Mouse (Mus musculus): ENCODE measurements around the gene Tiam1. TPM values are rescaled to one million over a fixed set of nuclear protein-coding genes. Genes with fewer than 3 reads are reported as not detected.

The Tiam1 gene
- polyA plus RNA-seq, 1 experiment from 2014 or later = 30.4 TPM

GRCm38 (mm10) chr16:90128361-90128760, 15.2 kb downstream of the Tiam1 start:
- WGBS = 49% methylated on average over 8 of the region's 8 CpGs
- Histone ChIP-seq H3K36me3 (no peaks in the 10 kb centered on the region), H3K27me3 (peaks cover 10% of the 10 kb centered on the region), H3K4me3 (replicated peaks) (no peak overlapping the region), H3K4me1 (replicated peaks) (peaks cover 26% of the 10 kb centered on the region), H3K4me2 (replicated peaks) (no peak overlapping the region), H3K9me3 (no peaks in the 10 kb centered on the region), H3K27ac (0 out of 2 replicates have a peak overlapping the region, but pooled peaks have one; percentile 30), H3K9ac (replicated peaks) (no peak overlapping the region)
- ATAC-seq = no peak

DNA sequence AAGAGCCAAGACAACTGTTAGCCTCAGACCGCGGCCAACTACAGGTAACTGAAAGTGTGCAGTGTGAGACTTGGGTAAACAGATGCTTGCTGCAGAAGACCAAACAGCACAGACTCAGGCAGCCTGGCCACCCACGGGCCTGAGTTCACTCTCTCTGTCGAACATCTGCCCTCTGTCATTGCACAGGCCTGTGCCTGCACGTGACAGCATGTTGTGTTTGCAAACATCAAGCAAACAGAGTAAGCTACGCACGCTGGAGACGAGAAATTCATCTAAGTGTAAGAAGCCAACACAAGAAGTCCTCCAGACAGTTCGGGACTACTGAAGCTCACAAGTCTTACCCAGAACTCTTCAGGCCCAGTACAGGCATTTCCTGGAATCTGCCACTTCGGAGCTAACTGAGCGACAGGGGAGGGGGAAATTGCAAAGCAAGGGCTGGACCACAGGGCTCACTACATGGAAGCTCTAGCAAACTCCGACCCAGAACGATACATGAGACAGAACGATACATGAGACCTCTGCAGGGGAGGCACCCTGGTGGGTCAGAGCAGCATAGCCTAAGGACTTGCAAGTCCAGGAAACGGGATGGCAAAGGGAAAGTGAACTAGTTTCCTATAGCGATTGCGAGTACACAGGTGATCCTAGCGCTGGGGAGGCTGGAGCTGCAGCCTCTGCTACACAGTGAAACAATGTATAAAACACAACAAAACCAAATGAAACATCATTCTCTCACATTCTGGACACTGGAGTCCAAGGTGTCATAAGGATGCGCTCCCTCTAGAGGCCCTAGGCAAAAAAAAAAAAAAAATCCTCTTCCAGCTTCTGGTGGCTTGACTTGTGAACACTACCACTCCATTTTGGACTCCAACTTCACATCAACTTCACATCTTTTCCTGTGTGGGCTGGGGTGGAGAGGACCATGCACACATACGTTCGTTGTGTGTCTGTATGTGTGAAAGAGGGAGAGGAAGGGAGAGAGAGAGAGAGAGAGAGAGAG, 18.0 kb downstream of the Tiam1 start:
- 86% methylated on average over 21 of the region's 21 CpGs for WGBS
- H3K4me1 ChIP-seq (replicated peaks) = peaks cover 13% of the 10 kb centered on the region
- no peak overlapping the region for H3K4me2 ChIP-seq (replicated peaks)
- 0 out of 2 replicates have a peak, but pooled peaks cover 3% of the 10 kb centered on the region for H3K36me3 ChIP-seq
- no peak overlapping the region for H3K27ac ChIP-seq
- H3K9me3 ChIP-seq = 0 out of 2 replicates have a peak, but pooled peaks cover 2% of the 10 kb centered on the region
- peaks cover 5% of the 10 kb centered on the region; the same call in 1 of the 2 replicates for H3K27me3 ChIP-seq
- no peak overlapping the region for H3K4me3 ChIP-seq (replicated peaks)
- no peak for ATAC-seq
- H3K9ac ChIP-seq (replicated peaks) = no peak overlapping the region

DNA sequence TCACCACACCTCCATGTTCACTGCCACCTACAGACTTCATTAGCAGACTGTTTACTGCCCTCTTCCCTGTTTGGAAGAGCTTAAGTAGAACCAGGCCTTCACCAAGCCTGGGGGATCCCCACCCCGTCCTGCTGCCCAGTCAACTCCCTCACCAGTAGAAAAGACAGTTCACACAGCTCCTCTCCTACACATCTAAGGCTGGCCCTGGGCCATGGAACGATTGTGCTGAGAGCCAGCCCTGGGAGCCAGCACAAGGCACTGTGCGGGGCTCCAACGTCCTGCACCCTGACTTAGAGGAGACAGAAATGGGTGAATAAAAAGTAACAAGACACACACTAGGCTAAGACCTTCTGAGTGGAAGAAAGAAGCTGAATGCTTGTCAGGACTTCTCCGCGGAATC, 20.5 kb downstream of the Tiam1 start:
- WGBS = 86% methylated on average over 6 of the region's 6 CpGs
- H3K4me1 ChIP-seq (replicated peaks) = no peaks in the 10 kb centered on the region; the same call in 1 of the 2 replicates
- peaks cover 2% of the 10 kb centered on the region; the same call in 1 of the 2 replicates for H3K9me3 ChIP-seq
- 0 out of 2 replicates have a peak, but pooled peaks cover 6% of the 10 kb centered on the region for H3K36me3 ChIP-seq
- no peaks in the 10 kb centered on the region for H3K27me3 ChIP-seq
- no peak overlapping the region for H3K4me2 ChIP-seq (replicated peaks)
- no peak overlapping the region for H3K9ac ChIP-seq (replicated peaks)
- no peak overlapping the region for H3K4me3 ChIP-seq (replicated peaks)
- peak; percentile 35; the same call in 1 of the 2 replicates for ATAC-seq
- H3K27ac ChIP-seq = no peak overlapping the region

DNA sequence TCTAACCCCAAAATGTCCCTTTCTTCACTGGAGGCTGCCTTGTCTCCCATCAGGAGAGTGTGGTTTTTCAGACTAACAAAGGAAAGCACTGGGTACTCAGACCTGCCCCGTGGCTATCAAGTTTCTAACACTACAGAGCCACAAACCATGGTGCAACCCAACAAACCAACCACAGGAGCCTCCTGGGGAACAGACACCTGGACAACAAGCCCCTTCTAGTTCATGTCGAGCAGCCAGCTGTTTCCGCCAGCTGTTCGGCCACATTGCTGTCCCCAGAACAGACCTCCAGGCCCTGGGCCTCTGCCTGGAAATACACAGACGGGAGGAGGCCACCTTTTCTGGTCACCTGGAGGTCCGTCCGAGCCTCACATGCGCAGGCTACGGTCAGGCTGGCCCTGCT, 21.1 kb downstream of the Tiam1 start:
- H3K9me3 ChIP-seq = peaks cover 2% of the 10 kb centered on the region; the same call in 1 of the 2 replicates
- no peaks in the 10 kb centered on the region; the same call in 1 of the 2 replicates for H3K4me1 ChIP-seq (replicated peaks)
- H3K36me3 ChIP-seq = 0 out of 2 replicates have a peak, but pooled peaks cover 6% of the 10 kb centered on the region
- no peak overlapping the region for H3K27ac ChIP-seq
- no peaks in the 10 kb centered on the region for H3K27me3 ChIP-seq
- H3K4me3 ChIP-seq (replicated peaks) = no peak overlapping the region
- WGBS = 93% methylated on average over 9 of the region's 9 CpGs
- H3K4me2 ChIP-seq (replicated peaks) = no peak overlapping the region
- no peak for ATAC-seq
- no peak overlapping the region for H3K9ac ChIP-seq (replicated peaks)

DNA sequence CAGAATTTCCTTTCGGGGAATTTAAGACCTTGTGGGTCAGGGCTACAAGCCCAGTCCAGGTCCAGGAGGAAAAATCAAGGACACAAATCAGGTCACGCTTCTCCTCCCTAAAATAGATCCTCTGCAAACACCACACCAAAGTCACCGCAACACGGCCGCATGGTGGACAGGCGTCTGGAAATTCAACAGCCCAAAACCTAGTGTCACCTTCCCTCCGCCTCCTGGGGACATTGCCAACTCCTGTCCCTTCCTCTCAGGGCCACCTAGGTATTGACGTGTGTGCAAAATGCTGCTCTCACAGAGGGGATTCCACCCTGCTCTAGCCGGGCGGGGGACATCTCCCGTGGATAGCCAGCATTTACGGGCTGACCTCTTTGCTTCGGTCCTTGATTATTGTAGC, 21.8 kb downstream of the Tiam1 start:
- Histone ChIP-seq H3K27me3 (no peaks in the 10 kb centered on the region), H3K4me3 (replicated peaks) (no peak overlapping the region), H3K4me2 (replicated peaks) (no peak overlapping the region), H3K27ac (no peak overlapping the region), H3K9ac (replicated peaks) (no peak overlapping the region), H3K4me1 (replicated peaks) (no peaks in the 10 kb centered on the region; the same call in 1 of the 2 replicates), H3K9me3 (peaks cover 2% of the 10 kb centered on the region; the same call in 1 of the 2 replicates), H3K36me3 (0 out of 2 replicates have a peak, but pooled peaks cover 6% of the 10 kb centered on the region)
- no peak for ATAC-seq
- WGBS = 92% methylated on average over 13 of the region's 13 CpGs

- 98% methylated on average over 4 of the region's 4 CpGs for WGBS
- H3K4me3 ChIP-seq (replicated peaks) = no peak overlapping the region
- no peak overlapping the region for H3K27ac ChIP-seq
- H3K9me3 ChIP-seq = peaks cover 2% of the 10 kb centered on the region; the same call in 1 of the 2 replicates
- H3K9ac ChIP-seq (replicated peaks) = no peak overlapping the region
- no peaks in the 10 kb centered on the region for H3K4me1 ChIP-seq (replicated peaks)
- H3K36me3 ChIP-seq = 0 out of 2 replicates have a peak, but pooled peaks cover 6% of the 10 kb centered on the region
- H3K4me2 ChIP-seq (replicated peaks) = no peak overlapping the region
- H3K27me3 ChIP-seq = no peaks in the 10 kb centered on the region
- ATAC-seq = no peak
Measured at GRCm38 (mm10) chr16:90119969-90120368, 23.6 kb downstream of the Tiam1 start.

GRCm38 (mm10) chr16:90116637-90117182, 26.9 kb downstream of the Tiam1 start:
- Histone ChIP-seq H3K27ac (no peak overlapping the region), H3K9me3 (peaks cover 7% of the 10 kb centered on the region; the same call in 1 of the 2 replicates), H3K27me3 (no peaks in the 10 kb centered on the region), H3K9ac (replicated peaks) (no peak overlapping the region), H3K4me1 (replicated peaks) (no peaks in the 10 kb centered on the region), H3K4me3 (replicated peaks) (no peak overlapping the region), H3K36me3 (0 out of 2 replicates have a peak, but pooled peaks cover 6% of the 10 kb centered on the region), H3K4me2 (replicated peaks) (no peak overlapping the region)
- no peak for ATAC-seq
- WGBS = 94% methylated on average over 13 of the region's 13 CpGs

- Histone ChIP-seq H3K27me3 (no peaks in the 10 kb centered on the region), H3K4me3 (replicated peaks) (no peak overlapping the region), H3K4me1 (replicated peaks) (no peaks in the 10 kb centered on the region), H3K36me3 (no peaks in the 10 kb centered on the region), H3K27ac (no peak overlapping the region), H3K4me2 (replicated peaks) (no peak overlapping the region), H3K9me3 (0 out of 2 replicates have a peak, but pooled peaks cover 5% of the 10 kb centered on the region), H3K9ac (replicated peaks) (no peak overlapping the region)
- 93% methylated on average over 11 of the region's 11 CpGs for WGBS
- no peak for ATAC-seq
Measured at GRCm38 (mm10) chr16:90112577-90113155, 30.9 kb downstream of the Tiam1 start.

DNA sequence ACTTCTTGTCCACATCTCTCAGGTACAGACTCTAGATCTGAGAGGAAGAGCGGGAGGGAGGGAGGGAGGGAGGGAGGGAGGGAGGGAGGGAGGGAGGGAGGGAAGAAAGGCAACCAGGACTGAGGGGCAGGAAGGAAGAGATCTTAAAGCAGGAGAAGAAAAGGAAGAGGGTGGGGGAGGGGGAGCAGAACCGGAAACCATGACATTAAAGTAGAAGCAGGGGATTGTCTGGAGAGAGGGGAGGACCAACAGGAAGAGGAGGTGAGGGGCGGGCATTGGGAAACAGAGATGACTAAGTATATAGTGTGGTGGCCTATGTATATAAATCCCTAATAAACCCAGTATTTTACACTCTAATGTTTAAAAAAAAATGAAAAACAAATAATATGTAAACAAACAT, 34.1 kb downstream of the Tiam1 start:
- Histone ChIP-seq H3K4me2 (replicated peaks) (no peak overlapping the region), H3K27me3 (no peaks in the 10 kb centered on the region), H3K9ac (replicated peaks) (no peak overlapping the region), H3K4me1 (replicated peaks) (no peaks in the 10 kb centered on the region), H3K27ac (no peak overlapping the region), H3K4me3 (replicated peaks) (no peak overlapping the region), H3K36me3 (no peaks in the 10 kb centered on the region), H3K9me3 (0 out of 2 replicates have a peak, but pooled peaks cover 5% of the 10 kb centered on the region)
- no peak for ATAC-seq
- 61% methylated on average over 2 of the region's 3 CpGs for WGBS

- 84% methylated on average over 15 of the region's 15 CpGs for WGBS
- Histone ChIP-seq H3K27me3 (no peaks in the 10 kb centered on the region), H3K9me3 (no peaks in the 10 kb centered on the region), H3K4me2 (replicated peaks) (no peak overlapping the region), H3K9ac (replicated peaks) (no peak overlapping the region), H3K4me1 (replicated peaks) (peaks cover 3% of the 10 kb centered on the region; the same call in 1 of the 2 replicates), H3K36me3 (no peaks in the 10 kb centered on the region), H3K27ac (no peak overlapping the region), H3K4me3 (replicated peaks) (no peak overlapping the region)
- ATAC-seq = no peak; the same call in 1 of the 2 replicates
Measured at GRCm38 (mm10) chr16:90104714-90105459, 38.7 kb downstream of the Tiam1 start.

DNA sequence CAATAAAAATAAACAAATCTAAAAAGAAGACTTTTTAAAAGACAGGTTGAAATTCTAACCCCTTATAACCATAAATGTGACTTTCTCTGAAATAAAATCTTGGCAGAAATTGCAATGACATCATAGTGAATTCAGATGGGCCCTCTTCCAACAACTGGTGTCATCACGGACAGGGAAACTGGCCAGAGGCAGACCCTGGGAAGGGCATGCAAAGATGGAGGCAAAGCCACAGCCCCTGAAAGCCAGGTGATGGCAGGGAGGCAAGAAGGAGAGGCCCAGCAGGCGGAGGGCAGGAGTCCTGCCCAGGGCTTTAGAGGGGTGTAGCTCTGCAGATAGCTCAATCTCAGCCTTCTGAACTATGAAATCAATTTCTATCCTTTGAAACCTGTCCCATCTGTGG, 39.8 kb downstream of the Tiam1 start:
- H3K27me3 ChIP-seq = no peaks in the 10 kb centered on the region
- no peaks in the 10 kb centered on the region for H3K9me3 ChIP-seq
- H3K9ac ChIP-seq (replicated peaks) = no peak overlapping the region
- H3K27ac ChIP-seq = no peak overlapping the region
- no peak overlapping the region for H3K4me2 ChIP-seq (replicated peaks)
- H3K4me3 ChIP-seq (replicated peaks) = no peak overlapping the region
- ATAC-seq = no peak
- WGBS = 85% methylated on average over 2 of the region's 2 CpGs
- H3K4me1 ChIP-seq (replicated peaks) = peaks cover 3% of the 10 kb centered on the region; the same call in 1 of the 2 replicates
- H3K36me3 ChIP-seq = no peaks in the 10 kb centered on the region

Measured in midbrain, embryonic 13.5 days (tissue).